Mouse (Mus musculus): Measurements from ENCODE around the gene Zfp326.
A peak's percentile ranks its signal among the peaks of the same experiment; 100 is the strongest.
"Not testable (repeated sequence)": the region's sequence is repeated elsewhere in the genome, so short reads cannot be mapped to it uniquely, and the experiment has no call there.

Zfp326 gene

GRCm38 (mm10) chr5:105876068-105876924, at the start of gene Zfp326:
Zfp326 (plus strand) TSS chr5:105876565.
- peak; percentile 95 for DNase-seq

- DNase-seq, result no peak
These were observed 49.4 kb upstream of the Zfp326 start for GRCm38 (mm10) chr5:105826916-105827510.

DNA sequence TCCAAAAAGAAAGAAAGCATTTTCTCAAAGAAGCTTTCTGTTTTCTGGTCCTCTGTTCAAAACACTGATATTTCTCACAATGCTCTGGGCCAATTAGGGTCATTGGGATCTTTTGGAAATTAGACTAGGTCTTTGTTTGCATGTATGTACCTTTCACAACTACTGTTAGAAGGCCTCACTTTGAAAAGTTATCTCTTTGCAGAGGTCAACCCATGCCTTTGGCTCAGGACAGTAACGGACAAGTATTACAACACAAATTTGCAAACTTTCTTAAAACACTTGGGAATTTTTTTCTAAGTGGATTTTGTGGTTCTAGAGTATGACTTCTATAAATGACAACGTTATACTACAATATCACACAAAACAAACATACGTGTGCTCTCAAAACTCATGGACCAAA, 48.3 kb upstream of the Zfp326 start:
- no peak for DNase-seq

- DNase-seq, result no peak
These were observed 47.3 kb upstream of the Zfp326 start for GRCm38 (mm10) chr5:105829008-105829586.

GRCm38 (mm10) chr5:105832140-105832539, 44.2 kb upstream of the Zfp326 start:
- DNase-seq, result no peak

DNA sequence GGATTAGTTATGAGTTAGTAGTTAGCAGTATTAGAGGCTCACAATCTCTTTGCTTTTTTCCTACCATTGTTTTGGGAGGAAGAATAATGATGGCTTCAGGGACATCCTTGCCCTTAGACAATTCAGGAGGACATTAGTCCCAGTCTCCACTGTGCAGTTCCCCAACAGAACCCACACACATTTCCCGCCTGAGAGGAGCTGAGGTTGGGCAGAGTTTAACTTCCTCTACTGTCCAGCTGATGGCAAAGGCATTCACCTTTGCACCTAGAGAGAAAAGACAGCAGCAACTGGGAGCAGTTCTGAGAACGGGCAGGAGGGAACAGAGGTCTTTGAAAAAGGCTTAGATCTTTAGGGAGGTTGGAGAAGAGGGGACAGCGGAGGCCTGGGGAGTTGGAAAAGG, 42.4 kb upstream of the Zfp326 start:
- no peak for DNase-seq

DNA sequence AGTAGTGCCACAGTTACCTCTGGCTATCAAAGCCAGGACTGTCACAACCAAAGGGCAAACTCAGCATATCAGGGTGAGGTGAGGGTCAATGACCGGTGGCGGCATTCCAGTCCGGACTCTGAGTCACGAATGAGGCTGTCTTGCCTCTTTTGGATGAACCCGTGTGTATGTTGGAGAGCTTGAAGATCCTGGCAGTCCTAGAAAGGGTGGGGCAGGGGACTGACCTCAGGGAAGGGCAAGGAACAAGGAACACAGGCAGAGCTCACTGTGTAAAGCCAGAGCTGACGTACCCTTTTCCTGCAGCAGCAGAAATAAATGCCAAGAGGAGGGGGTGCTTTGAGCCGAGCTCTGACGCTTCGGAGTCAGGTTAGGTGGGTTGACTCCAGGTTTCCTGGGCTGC, 40.4 kb upstream of the Zfp326 start:
- DNase-seq, result no peak

DNA sequence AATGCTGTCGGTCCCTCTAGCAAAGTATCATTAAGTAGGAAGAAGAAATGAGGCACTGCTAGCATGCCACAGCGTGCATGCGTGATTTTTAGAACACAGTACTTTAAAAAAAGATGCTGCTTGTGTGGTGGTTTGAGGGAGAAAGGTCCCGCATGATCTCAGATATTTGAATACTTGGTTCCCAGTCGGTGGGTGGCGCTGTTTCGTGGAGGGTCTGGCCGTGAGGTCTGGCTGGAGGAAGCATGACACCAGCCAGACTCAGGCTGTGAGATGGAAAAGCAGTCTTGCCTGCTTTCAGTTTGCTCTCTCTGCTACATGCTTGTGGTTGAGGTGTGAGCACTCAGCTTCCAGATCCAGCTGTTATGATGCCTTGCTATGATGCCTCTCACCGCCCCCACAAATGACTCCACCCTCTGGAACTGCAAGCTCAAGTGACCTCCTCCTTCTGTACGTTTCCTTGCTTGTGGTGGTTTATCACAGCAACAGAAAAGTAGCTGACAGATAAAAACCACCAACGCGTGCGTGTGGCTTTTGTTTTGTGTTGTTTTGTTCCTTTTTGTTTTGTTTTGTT, 36.5 kb upstream of the Zfp326 start:
- no peak for DNase-seq

DNA sequence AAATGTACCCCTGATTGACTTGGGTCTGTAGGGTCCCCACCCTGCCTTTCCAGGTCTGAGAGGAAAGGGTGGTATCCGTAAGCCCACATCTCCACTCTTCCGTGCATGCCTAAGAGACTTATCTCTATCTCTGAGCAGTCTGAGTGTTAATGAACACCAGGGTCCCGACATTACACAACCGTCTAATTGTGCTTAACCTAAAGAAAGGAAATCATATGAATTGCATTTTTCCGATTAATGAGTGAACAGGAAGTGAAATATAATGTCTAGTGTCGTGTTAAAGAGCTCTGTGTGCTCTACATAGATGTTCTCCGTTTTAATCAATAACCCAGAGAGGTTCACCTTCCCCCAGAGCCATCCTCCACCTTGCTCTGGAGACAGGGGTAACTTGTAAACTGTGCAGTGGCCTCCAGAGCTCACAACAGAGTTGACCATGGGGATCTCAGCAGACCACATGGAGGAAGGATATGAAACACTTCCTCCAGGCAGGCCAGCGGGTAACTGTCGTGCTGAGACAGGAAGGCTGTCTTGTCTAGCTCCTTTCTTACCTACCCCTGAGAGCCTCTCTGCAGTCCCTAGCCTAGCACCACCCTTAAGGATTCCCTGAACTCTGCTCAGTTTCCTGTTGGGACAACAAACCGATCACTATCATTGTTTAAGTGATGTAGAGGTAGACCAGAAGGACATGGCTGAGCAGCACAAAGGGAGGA, 32.2 kb upstream of the Zfp326 start:
- no peak for DNase-seq

- DNase-seq, result no peak
These were observed 31.3 kb upstream of the Zfp326 start for GRCm38 (mm10) chr5:105845041-105845440.

DNA sequence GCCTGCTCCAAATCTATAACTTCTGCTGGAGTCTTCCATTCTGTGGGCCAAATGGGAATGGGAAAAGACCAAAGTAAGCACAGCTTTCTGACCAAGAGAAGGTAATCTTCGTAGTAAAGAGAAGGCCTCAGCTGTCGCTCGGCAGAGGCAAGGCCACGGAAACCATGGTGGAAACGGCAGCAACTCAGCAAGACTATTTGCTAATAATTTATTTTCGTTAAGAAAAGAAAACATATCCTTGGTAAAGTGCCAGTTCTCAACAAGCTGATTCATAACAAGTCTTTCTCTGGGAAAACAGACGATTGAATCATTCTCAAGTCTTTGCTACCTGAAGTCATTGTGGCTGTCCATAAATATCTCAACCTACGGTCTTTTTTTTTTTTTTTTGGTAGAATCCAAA, 28.6 kb upstream of the Zfp326 start:
- no peak for DNase-seq

- DNase-seq, result no peak
These were observed 27.1 kb upstream of the Zfp326 start for GRCm38 (mm10) chr5:105849222-105849621.

DNA sequence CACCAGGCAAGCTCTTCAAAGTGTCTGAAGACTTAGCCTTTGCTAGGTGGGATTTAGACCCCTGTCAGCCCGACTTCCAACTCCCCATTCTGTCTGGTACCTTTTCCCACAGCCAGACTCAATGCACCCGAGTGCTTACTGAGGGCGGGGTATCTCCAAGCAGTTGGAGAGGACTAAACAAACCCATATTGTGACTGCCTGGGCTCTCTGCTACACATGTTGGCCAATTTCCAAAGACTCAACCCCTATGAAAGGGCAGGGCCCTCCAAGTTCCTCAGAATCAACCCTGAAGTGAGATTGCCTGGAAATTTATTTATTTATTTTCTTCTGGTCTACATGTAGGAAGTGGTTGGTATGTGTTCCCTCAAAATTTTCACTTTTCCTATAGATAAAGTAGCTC, 26.7 kb upstream of the Zfp326 start:
- DNase-seq, result no peak

GRCm38 (mm10) chr5:105853271-105853670, 23.1 kb upstream of the Zfp326 start:
- DNase-seq, result no peak

- DNase-seq, result no peak
These were observed 18.9 kb upstream of the Zfp326 start for GRCm38 (mm10) chr5:105857486-105857885.

DNA sequence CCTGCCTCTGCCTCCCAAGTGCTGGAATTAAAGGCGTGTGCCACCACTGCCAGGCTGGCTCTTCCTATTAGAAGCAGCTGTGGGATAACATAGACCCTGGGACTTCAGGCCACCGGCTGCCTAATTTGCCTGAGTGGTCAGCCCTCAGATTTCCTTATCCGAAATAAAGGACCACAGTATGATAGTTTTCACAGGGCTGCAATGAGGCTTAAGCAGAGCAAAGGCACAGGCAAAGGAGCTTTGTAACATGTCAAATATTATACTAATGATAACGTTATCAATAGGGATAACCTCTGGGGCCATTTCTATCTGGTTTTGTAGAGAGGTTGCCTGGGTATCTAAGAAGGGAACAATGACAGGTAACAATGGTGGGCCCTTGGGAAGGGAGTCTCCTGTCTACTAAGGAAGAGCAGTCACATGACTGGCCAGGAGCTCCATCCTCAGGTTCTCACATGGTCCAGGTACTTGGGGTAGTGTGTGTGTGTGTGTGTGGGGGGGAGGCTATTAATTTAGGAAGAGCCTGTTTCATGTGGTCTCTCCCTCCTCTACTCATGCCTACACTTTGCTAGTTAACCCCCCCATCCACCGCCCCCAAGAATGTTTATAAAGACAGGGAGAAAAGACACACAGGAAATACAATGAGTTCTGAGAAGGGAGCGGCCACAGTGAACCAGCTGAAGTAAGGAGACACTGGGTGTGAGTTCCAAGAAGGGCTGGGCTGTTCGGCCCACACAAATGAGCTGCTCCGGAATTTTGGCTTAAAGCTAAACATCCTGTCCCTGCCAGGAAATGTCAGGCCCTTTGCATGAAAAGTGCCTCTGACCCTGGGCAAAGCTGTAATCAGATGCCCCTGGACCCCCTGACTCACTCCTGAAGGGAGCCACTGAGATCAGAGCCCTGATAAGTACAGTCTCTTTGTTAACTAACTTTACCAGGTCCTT, 17.3 kb upstream of the Zfp326 start:
- DNase-seq, result no peak

DNA sequence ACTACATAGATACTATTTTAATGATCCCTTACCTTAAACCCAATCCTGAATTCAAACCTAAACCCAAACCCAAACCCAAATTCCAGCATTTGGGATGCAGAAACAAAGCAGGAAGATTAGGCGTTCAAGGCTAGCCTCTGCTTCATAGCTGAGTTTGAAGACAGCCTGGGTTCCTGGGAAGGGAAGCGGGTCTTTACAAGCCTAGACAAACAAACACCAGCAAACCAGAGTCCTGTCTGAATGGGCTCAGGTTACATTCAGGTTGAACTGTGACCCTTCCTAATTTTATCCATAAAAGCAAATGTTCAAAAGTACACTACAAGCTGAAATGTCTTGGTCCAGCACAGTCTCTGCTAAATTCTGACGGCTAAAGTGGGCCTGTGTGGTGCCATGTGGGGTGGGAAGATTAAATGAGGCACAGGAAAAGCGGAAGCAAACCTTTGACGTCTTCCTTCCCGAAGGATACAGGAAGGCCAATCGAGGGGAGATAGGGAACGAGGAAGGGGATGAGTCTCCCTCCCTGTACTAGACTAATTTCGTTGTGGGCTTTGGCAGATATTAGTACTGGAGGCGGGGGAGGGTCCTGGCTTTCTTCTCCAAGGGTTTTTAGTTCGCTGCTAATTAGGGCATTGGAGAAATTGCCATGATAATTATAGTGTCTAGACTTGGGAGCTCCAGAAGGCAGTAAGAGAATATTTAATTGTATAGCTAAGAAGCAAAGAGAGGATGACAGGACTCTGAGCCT, 16.5 kb upstream of the Zfp326 start:
- no peak for DNase-seq

- DNase-seq, result no peak
These were observed 15.9 kb upstream of the Zfp326 start for GRCm38 (mm10) chr5:105860461-105860835.

- no peak for DNase-seq
These were observed 14.7 kb upstream of the Zfp326 start for GRCm38 (mm10) chr5:105861616-105862015.

DNA sequence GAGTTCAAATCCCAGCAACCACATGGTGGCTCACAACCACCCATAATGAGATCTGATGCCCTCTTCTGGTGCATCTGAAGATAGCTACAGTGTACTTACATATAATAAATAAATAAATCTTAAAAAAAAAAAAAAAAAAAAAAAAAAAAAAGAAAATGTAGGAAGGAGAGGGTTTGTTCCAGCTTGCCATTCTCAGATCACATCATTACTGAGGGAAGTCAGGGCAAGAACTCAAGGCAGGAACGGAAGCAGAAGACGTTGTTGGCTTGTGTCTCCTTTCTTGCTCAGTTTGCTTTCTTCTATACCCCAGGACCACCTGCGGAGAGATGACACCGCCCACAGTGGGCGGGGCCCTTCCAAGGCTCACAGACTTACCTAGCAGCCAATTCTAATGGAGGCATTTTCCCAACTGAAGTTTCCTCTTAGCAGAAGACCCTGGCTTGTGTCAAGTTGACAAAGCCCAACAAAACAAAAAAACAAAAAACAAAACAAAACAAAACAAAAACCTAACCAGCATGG, 11.2 kb upstream of the Zfp326 start:
- not testable (repeated sequence) for DNase-seq

DNA sequence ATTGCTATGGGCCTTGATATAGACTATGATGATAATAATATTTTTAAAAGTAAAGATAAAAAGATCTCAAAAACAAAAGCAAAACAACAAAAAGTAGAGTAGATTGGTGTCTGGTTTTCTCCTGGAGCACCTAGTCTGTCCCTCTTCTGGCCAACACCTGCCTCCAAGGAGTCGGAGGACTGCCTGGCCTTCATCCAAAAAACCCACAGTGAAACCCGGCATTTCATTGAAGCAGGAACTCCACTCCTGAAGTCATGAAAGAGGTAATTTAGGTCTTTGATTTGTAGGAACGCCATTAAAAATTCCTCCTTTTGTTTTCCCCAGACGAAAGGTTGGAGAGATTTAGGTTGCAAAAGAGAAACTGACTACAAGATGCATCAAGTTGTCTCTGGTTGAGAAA, 8.9 kb upstream of the Zfp326 start:
- no peak for DNase-seq

Data from cerebellum, postnatal 14 days (tissue).